Mouse (Mus musculus) midbrain, embryonic 11.5 days (tissue): ENCODE measurements around the gene Fndc3a. TPM values are rescaled to one million over a fixed set of nuclear protein-coding genes. Genes with fewer than 3 reads are reported as not detected.

ENCODE experiments used
- ATAC-seq: fragments of 200-750 bp; cut with Nextera tagmentation; 2 replicates; pipeline ENCODE4 v1.8.0; 2017; ENCODE audit warnings: moderate TSS enrichment, moderate library complexity; ENCODE audit not compliant: low FRiP score
- DNase-seq: peaks from one replicate; pipeline ENCODE4 v3.0.0; 2015; ENCODE audit warnings: low spot score; ENCODE audit errors: missing footprints
- H3K27ac ChIP-seq: fragments of 300-500 bp; sonication (generic); 2 replicates; pipeline ENCODE4 v1.5.1; 2014; ENCODE audit warnings: low read depth, low read length
- H3K27me3 ChIP-seq: fragments of 300-500 bp; sonication (generic); 2 replicates; pipeline ENCODE4 v1.6.1; 2014; ENCODE audit warnings: mild to moderate bottlenecking, low read length, moderate library complexity, mixed read lengths; ENCODE audit not compliant: control insufficient read depth, insufficient read depth
- H3K36me3 ChIP-seq: fragments of 300-500 bp; sonication (generic); 2 replicates; pipeline ENCODE4 v1.6.1; 2014; ENCODE audit warnings: mild to moderate bottlenecking, low read length, moderate library complexity, mixed read lengths; ENCODE audit not compliant: control insufficient read depth, insufficient read depth
- H3K4me1 ChIP-seq: fragments of 300-500 bp; sonication (generic); 2 replicates; pipeline ENCODE4 v1.6.1; 2014; ENCODE audit warnings: low read length; ENCODE audit not compliant: control insufficient read depth, insufficient read depth
- H3K4me2 ChIP-seq: fragments of 300-500 bp; sonication (generic); 2 replicates; pipeline ENCODE4 v1.6.1; 2014; ENCODE audit warnings: mild to moderate bottlenecking, moderate library complexity
- H3K4me3 ChIP-seq: fragments of 300-500 bp; sonication (generic); 2 replicates; pipeline ENCODE4 v1.5.1; 2014; ENCODE audit warnings: low read depth, low read length
- H3K9ac ChIP-seq: fragments of 300-500 bp; sonication (generic); 2 replicates; pipeline ENCODE4 v1.6.1; 2014; ENCODE audit warnings: low read length
- H3K9me3 ChIP-seq: fragments of 300-500 bp; sonication (generic); 2 replicates; pipeline ENCODE4 v1.6.1; 2016; ENCODE audit warnings: low read length; ENCODE audit not compliant: control insufficient read depth
- WGBS: fragments of 180-500 bp; shearing (Covaris S2); extraction: QIAGEN DNeasy Blood & Tissue Kit; methylation state at CpG from one replicate; pipeline ENCODE4 v1.1.7; 2014; 5-methylcytosine and 5-hydroxymethylcytosine counted together
- polyA plus RNA-seq: library from polyadenylated mRNA; unstranded; fragments of >200 nt; fragmentation: Nextera tagmentation; extraction: Ambion mirVana; gene quantifications from 2 replicates; pipeline ENCODE4 v1.2.1, GENCODE M21; 2014

The Fndc3a gene
- polyA plus RNA-seq, 1 experiment from 2014 or later, result 38.9 TPM

DNA sequence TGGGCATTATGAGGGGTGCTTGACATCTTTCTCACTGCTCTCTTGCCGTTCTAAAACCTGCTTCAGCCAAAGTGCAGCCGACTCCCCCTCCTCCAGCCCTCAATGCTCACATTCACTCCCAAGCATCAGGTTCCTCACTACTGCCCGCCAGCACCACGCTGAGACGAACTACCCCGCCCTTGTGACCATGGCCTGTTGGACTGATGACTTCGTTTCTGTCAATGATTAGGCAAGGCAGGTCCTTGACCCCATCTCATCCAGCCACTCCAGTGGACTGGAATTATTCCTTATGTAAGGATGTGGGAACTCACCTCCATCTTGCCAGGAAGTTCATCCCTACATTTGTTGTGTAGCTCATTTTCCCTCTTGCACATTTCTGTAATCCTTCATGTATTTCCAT lies 175.9 kb downstream of the Fndc3a start:
- no peak overlapping the region for H3K9ac ChIP-seq
- peaks cover 6% of the 10 kb centered on the region for H3K4me1 ChIP-seq
- no peak for DNase-seq
- no peaks in the 10 kb centered on the region for H3K36me3 ChIP-seq
- H3K9me3 ChIP-seq, result no peaks in the 10 kb centered on the region
- no peak overlapping the region for H3K4me3 ChIP-seq
- H3K27ac ChIP-seq, result no peak overlapping the region
- WGBS, result 76% methylated on average over 7 of the region's 7 CpGs
- no peak overlapping the region for H3K4me2 ChIP-seq
- peaks cover 11% of the 10 kb centered on the region for H3K27me3 ChIP-seq
- no peak for ATAC-seq

DNA sequence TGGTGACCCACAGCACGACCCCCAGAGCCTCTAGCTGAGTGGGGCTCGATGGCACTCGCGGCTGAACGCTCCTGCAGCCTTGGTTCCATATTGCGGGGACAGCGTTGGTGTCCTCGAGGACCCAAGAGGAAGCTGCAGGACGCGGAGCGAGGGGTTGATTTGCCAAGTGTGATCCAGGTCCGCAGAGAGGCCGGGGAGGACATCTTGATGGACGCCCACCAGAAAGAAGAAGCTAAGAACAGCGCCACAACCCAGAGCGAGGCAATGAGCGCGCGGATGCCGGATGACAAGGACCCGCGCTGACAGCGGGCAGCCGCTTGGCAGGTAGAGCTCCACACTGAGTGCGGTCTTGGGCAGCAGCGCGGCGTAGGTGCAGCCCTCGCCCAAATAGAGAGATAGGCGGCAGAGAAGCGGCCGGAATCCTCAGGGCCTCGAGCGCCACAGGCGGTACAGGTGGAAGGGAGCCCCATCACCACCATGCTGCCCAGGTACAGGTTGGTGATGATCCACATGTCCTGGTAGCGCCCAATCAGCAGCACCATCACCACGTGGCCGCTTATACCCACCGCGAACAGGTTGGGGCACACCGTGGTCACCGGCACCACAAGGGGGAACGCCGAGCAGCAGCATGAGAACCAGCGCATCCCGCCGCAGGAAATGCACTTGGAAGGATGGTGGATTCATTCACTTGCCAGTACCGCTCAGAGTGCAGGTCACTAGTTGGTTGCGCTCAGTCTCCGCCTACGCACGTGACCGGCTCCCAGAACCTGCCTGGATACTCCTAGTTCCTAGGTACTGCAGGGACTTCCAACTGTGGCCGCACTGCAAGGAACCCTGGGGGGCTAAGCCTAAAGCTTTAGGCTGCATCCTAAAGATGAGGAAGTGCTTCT lies 177.5 kb downstream of the Fndc3a start:
- H3K4me1 ChIP-seq, result peaks cover 6% of the 10 kb centered on the region
- H3K9me3 ChIP-seq, result no peaks in the 10 kb centered on the region
- H3K4me3 ChIP-seq, result peak overlapping the region; percentile 43
- DNase-seq (peak; percentile 92), ATAC-seq (peak; percentile 77)
- H3K36me3 ChIP-seq, result no peaks in the 10 kb centered on the region
- H3K27me3 ChIP-seq, result peaks cover 11% of the 10 kb centered on the region
- peak overlapping the region; percentile 95 for H3K4me2 ChIP-seq
- H3K27ac ChIP-seq, result no peak overlapping the region
- 2% methylated on average over 54 of the region's 54 CpGs for WGBS
- H3K9ac ChIP-seq, result peak overlapping the region; percentile 41

DNA sequence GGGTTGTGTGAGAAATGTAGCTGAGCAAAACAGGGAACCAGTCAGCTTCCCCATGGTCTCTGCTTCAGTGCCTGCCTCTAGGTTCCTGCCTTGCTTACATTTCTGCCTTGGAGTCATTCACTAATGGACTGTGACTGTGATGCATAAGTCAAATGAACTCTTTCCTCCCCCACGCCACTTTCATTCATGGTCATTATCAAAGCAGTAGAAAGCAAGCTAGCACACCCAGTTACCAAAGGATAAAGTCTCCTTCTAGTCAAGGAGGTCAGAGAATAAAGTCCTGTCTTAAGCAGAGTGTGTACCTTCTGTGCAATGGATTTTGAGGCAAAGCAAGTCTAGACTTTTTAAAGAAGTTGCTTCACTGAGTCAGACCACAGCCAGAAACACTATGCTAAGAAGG lies 182.7 kb downstream of the Fndc3a start:
- WGBS, result 63% methylated on average over 1 of the region's 1 CpGs
- H3K27ac ChIP-seq, result no peak overlapping the region
- H3K4me3 ChIP-seq, result no peak overlapping the region
- peaks cover 3% of the 10 kb centered on the region for H3K4me1 ChIP-seq
- no peak overlapping the region for H3K9ac ChIP-seq
- DNase-seq (no peak), ATAC-seq (no peak)
- peaks cover 7% of the 10 kb centered on the region for H3K27me3 ChIP-seq
- no peaks in the 10 kb centered on the region for H3K9me3 ChIP-seq
- no peak overlapping the region for H3K4me2 ChIP-seq
- H3K36me3 ChIP-seq, result no peaks in the 10 kb centered on the region

DNA sequence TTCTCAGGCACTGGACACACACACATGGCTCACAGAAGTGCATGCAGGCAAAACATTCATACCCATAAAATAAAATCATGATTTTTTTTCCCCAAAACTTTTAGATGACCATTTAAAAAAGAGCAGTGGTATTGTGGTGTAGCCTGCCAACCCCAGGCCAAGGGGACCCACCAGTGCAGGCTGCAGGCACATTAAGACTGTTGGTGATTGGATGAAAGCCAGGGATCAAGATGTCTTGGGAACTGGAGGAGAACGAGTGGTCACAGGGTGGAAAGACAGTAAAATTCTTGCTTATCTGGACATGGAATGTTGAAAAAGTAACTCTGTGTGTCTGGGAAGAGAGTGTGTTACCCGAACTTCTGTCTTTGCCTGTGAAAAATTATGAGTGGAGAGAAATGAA lies 190.2 kb downstream of the Fndc3a start:
- Histone ChIP-seq H3K4me1 (no peaks in the 10 kb centered on the region), H3K27ac (no peak overlapping the region), H3K9me3 (no peaks in the 10 kb centered on the region), H3K36me3 (no peaks in the 10 kb centered on the region), H3K4me2 (no peak overlapping the region), H3K4me3 (no peak overlapping the region), H3K27me3 (no peaks in the 10 kb centered on the region), H3K9ac (no peak overlapping the region)
- no peak for DNase-seq
- WGBS, result 67% methylated on average over 2 of the region's 2 CpGs
- ATAC-seq, result no peak

DNA sequence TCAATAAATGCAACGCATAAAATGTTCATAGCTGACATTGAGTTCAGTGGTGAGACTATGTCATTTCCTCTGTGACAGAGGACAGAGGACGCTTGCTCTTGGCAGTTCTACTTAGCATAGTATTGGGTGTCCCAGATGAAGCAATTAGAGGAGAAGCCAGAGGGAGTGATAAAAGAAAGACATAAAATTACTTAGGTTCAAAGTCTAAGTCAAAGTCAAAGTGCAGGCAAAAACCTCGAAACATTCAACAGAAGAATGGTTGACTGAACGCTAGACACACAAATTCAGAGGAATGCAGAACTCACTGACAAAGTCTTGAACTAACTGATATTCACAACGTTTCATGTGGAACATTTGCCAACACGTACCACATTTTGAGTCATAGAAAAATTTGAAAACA lies 191.0 kb downstream of the Fndc3a start:
- Histone ChIP-seq H3K36me3 (no peaks in the 10 kb centered on the region), H3K27ac (no peak overlapping the region), H3K4me3 (no peak overlapping the region), H3K9me3 (no peaks in the 10 kb centered on the region), H3K9ac (no peak overlapping the region), H3K4me2 (no peak overlapping the region), H3K27me3 (no peaks in the 10 kb centered on the region), H3K4me1 (no peaks in the 10 kb centered on the region)
- no peak for DNase-seq
- 87% methylated on average over 6 of the region's 6 CpGs for WGBS
- no peak for ATAC-seq

DNA sequence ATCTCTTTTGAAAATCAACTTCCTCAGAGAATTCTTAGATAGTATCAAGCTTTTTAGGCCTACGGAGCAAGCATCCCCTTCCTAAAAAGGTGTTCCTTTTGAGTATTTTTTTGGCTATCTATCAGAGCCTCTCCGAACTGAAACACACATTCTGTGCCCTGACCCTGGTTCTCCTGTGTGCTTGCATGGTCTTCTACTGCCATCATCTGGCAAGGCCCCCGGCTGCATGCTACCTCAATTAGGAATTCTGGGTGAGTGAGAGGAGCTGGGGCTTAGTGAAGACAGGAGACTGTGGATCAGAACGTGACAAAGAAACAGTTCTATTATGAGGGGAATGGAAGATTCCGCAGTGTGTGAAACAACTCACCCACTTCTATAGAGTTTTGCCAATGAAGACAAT lies 193.4 kb downstream of the Fndc3a start:
- Histone ChIP-seq H3K4me2 (no peak overlapping the region), H3K27ac (no peak overlapping the region), H3K4me3 (no peak overlapping the region), H3K36me3 (no peaks in the 10 kb centered on the region), H3K9ac (no peak overlapping the region), H3K4me1 (no peaks in the 10 kb centered on the region), H3K27me3 (no peaks in the 10 kb centered on the region), H3K9me3 (no peaks in the 10 kb centered on the region)
- DNase-seq, result peak; percentile 86
- peak; percentile 74; the same call in 1 of the 2 replicates for ATAC-seq
- WGBS, result 31% methylated on average over 5 of the region's 5 CpGs

DNA sequence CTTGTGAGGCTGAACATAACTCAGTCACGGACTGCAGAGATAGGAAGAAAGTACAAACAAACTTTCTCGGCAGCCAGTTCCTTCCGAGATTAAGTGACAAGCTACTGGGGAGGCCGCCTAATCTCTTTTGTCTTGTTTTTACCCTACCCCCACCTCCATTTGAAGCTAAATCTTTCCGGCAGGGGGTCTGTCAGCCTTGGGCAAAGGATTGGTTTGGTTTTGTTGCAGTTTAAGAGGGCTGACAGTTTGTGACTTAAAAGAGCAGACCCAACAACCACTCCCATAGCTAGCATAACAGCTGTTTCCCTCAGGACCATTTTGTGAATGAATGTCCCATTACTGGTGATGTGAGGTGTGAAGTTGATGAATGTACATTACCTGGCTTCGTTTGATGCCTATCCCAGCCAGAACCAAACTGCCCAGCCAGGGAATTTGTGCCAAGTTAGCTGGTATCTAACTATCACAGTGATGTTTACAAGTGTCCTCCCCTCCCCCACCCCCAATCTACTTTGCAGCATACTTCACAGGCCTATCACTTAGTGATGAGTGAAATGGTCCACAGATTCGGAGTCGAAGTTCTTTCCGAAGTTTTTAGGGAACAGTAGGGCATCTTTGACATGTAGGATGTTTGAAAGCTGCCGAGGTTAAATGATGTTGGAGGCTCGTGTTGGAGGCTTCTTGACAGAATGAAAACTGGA lies 202.9 kb downstream of the Fndc3a start:
- Histone ChIP-seq H3K27me3 (no peaks in the 10 kb centered on the region), H3K4me3 (peak overlapping the region; percentile 23), H3K4me1 (peaks cover 11% of the 10 kb centered on the region; the same call in 1 of the 2 replicates), H3K9me3 (no peaks in the 10 kb centered on the region), H3K4me2 (peak overlapping the region; percentile 52), H3K9ac (peak overlapping the region; percentile 60), H3K36me3 (no peaks in the 10 kb centered on the region), H3K27ac (no peak overlapping the region)
- DNase-seq (peak; percentile 91), ATAC-seq (peak; percentile 45)
- 10% methylated on average over 11 of the region's 11 CpGs for WGBS

DNA sequence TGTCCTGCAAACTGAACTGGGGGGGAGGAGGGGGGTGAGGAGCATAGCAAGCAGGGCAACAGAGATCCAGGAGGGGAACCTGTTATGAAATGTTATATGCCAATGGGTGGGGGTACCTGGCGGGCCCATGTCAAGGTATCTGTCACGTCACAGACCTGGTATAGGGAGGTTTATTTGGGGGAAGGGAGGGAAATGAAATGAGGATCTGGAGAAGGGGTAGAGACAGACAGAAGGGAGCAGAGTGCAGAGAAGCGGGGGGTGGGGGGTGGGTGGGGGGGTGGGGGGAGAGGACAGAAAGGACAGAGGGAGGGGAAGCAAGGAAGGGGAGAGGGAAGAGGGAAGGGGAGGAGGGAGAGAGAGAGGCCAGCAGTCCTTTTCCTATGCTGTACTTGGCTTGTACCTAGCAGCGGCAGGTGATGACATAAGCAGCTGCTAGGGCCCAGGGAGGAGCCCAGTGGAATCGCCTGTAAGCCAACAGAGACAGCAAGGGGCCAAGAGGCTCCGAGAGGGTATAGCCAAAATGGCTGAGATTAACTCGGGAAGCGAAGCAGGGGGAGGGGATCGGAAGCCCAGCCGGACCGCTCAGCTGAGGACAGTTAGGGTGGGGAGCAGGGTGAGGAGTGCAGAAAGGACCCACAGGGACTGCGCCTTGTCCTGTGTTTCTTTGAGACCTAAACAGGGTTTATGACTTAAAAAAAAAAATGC lies 203.6 kb downstream of the Fndc3a start:
- Histone ChIP-seq H3K9ac (peak overlapping the region; percentile 60), H3K4me2 (peak overlapping the region; percentile 52), H3K36me3 (no peaks in the 10 kb centered on the region), H3K4me1 (peaks cover 11% of the 10 kb centered on the region; the same call in 1 of the 2 replicates), H3K4me3 (peak overlapping the region; percentile 23), H3K27me3 (no peaks in the 10 kb centered on the region), H3K9me3 (no peaks in the 10 kb centered on the region), H3K27ac (no peak overlapping the region)
- WGBS, result 8% methylated on average over 12 of the region's 12 CpGs
- DNase-seq (peak; percentile 93), ATAC-seq (peak; percentile 84)
